ENCODE assay signal across 7 mouse cellular contexts in genomic region chr19:29366226-29366968, GRCm38 (mm10). TPM values are rescaled to one million over a fixed set of nuclear protein-coding genes. Genes with fewer than 3 reads are reported as not detected.
DNase-seq lines count a peak whose midpoint lies in the region; ATAC-seq lines count a peak whose summit lies in the region.

No protein-coding gene starts in this region.

- no peak overlapping the region for H3K27ac ChIP-seq in forebrain, embryonic 16.5 days (ENCODE audit: low read length)
- peak overlapping the region; percentile 46; the same call in 1 of the 2 replicates for H3K27ac ChIP-seq in liver, embryonic 11.5 days (ENCODE audit: low read depth, low read length)
- peak overlapping the region; percentile 44; the same call in 1 of the 2 replicates for H3K27ac ChIP-seq in stomach, embryonic 16.5 days (ENCODE audit: low read length)

- no peak overlapping the region for H3K9ac ChIP-seq in forebrain, embryonic 16.5 days (replicated peaks; ENCODE audit: low read depth, low read length)
- H3K9ac ChIP-seq in liver, embryonic 11.5 days (ENCODE audit: low read depth, low read length) = peak overlapping the region; percentile 66
- H3K9ac ChIP-seq in stomach, embryonic 16.5 days (ENCODE audit: low read length) = peak overlapping the region; percentile 71

- peak; percentile 28 for DNase-seq in thymus, postnatal 14 days
- DNase-seq in thymus, postnatal 36 days = no peak
- no peak for DNase-seq in liver, embryonic 11.5 days (ENCODE audit: low spot score)
- DNase-seq in spleen, postnatal 14 days (ENCODE audit: low spot score in 2 of 2) = no peak
- no peak for DNase-seq in frontal cortex, adult 2 months (ENCODE audit: extremely low spot score in 1 of 2, low spot score in 1 of 2)

- H3K9me3 ChIP-seq in forebrain, embryonic 16.5 days (ENCODE audit: control insufficient read depth, low read length) = no peaks in the 10 kb centered on the region
- H3K9me3 ChIP-seq in liver, embryonic 11.5 days (ENCODE audit: control insufficient read depth, low read length) = no peaks in the 10 kb centered on the region
- H3K9me3 ChIP-seq in stomach, embryonic 16.5 days (replicated peaks; ENCODE audit: control insufficient read depth, low read length) = no peaks in the 10 kb centered on the region

- ATAC-seq in forebrain, embryonic 16.5 days = no peak
- no peak for ATAC-seq in liver, embryonic 11.5 days (replicated peaks; ENCODE audit: low FRiP score)
- no peak for ATAC-seq in stomach, embryonic 16.5 days (ENCODE audit: insufficient read depth, low FRiP score)

- 63% methylated on average over 20 of the region's 20 CpGs for whole genome bisulfite sequencing in forebrain, embryonic 16.5 days
- 29% methylated on average over 20 of the region's 20 CpGs for WGBS in liver, embryonic 11.5 days
- WGBS in stomach, embryonic 16.5 days = 51% methylated on average over 20 of the region's 20 CpGs

- no peaks in the 10 kb centered on the region for H3K27me3 ChIP-seq in forebrain, embryonic 16.5 days (replicated peaks; ENCODE audit: control insufficient read depth, insufficient read depth, low read length)
- H3K27me3 ChIP-seq in liver, embryonic 11.5 days (replicated peaks; ENCODE audit: control insufficient read depth, insufficient read depth, low read length) = no peaks in the 10 kb centered on the region
- H3K27me3 ChIP-seq in stomach, embryonic 16.5 days (ENCODE audit: control insufficient read depth, insufficient read depth, low read length) = no peaks in the 10 kb centered on the region

- peaks cover 14% of the 10 kb centered on the region for H3K4me1 ChIP-seq in forebrain, embryonic 16.5 days (replicated peaks; ENCODE audit: control insufficient read depth, insufficient read depth, low read length)
- peaks cover 12% of the 10 kb centered on the region for H3K4me1 ChIP-seq in liver, embryonic 11.5 days (replicated peaks; ENCODE audit: control insufficient read depth, insufficient read depth, low read length)
- H3K4me1 ChIP-seq in stomach, embryonic 16.5 days (ENCODE audit: control insufficient read depth, insufficient read depth, low read length) = peaks cover 12% of the 10 kb centered on the region

- peak overlapping the region; percentile 93 for H3K4me2 ChIP-seq in forebrain, embryonic 16.5 days (ENCODE audit: low read length)
- H3K4me2 ChIP-seq in liver, embryonic 11.5 days = peak overlapping the region; percentile 68
- H3K4me2 ChIP-seq in stomach, embryonic 16.5 days (ENCODE audit: low read depth, low read length) = peak overlapping the region; percentile 74

- peak overlapping the region; percentile 49 for H3K4me3 ChIP-seq in forebrain, embryonic 16.5 days (replicated peaks; ENCODE audit: low read length)
- peak overlapping the region; percentile 66 for H3K4me3 ChIP-seq in liver, embryonic 11.5 days (ENCODE audit: low read depth, low read length)
- H3K4me3 ChIP-seq in stomach, embryonic 16.5 days (replicated peaks; ENCODE audit: low read length) = peak overlapping the region; percentile 74

- no peaks in the 10 kb centered on the region for H3K36me3 ChIP-seq in forebrain, embryonic 16.5 days (ENCODE audit: control insufficient read depth, insufficient read depth)
- no peaks in the 10 kb centered on the region for H3K36me3 ChIP-seq in liver, embryonic 11.5 days (ENCODE audit: control insufficient read depth, insufficient read depth, low read length)
- no peaks in the 10 kb centered on the region for H3K36me3 ChIP-seq in stomach, embryonic 16.5 days (ENCODE audit: control insufficient read depth, insufficient read depth, low read length)

RNA-seq across cellular contexts. Expression of gene Plgrkt, which starts 0.8 kb away (rescaled TPM):
- polyA plus RNA-seq in forebrain, embryonic 16.5 days (2015; fragmentation: Nextera tagmentation; extraction: Ambion mirVana) = 101 and 111 TPM in 2 replicates
- polyA plus RNA-seq in liver, embryonic 11.5 days (2014; fragmentation: Nextera tagmentation; extraction: Ambion mirVana) = 54.0 and 56.2 TPM in 2 replicates
- 91.4 and 95.4 TPM in 2 replicates for polyA plus RNA-seq in stomach, embryonic 16.5 days (2015; fragmentation: Nextera tagmentation; extraction: Ambion mirVana)
- 41.5 and 47.3 TPM in 2 replicates for polyA plus RNA-seq in frontal cortex, adult 2 months (2012; rRNA removed)

RNA-seq across cellular contexts. Expression of gene Cd274, which starts 0.9 kb away (rescaled TPM):
- polyA plus RNA-seq in forebrain, embryonic 16.5 days (2015; fragmentation: Nextera tagmentation; extraction: Ambion mirVana) = 1.1 and 1.3 TPM in 2 replicates
- 0.43 and 0.86 TPM in 2 replicates for polyA plus RNA-seq in liver, embryonic 11.5 days (2014; fragmentation: Nextera tagmentation; extraction: Ambion mirVana)
- polyA plus RNA-seq in stomach, embryonic 16.5 days (2015; fragmentation: Nextera tagmentation; extraction: Ambion mirVana) = 0.28 and 0.45 TPM in 2 replicates
- polyA plus RNA-seq in frontal cortex, adult 2 months (2012; rRNA removed) = 1.6 and 1.7 TPM in 2 replicates

RNA-seq across cellular contexts. Expression of gene Rln1, which starts 31.9 kb away (rescaled TPM):
- polyA plus RNA-seq in forebrain, embryonic 16.5 days (2015; fragmentation: Nextera tagmentation; extraction: Ambion mirVana) = 2.8 and 3.9 TPM in 2 replicates
- not detected in 2 replicates for polyA plus RNA-seq in liver, embryonic 11.5 days (2014; fragmentation: Nextera tagmentation; extraction: Ambion mirVana)
- polyA plus RNA-seq in stomach, embryonic 16.5 days (2015; fragmentation: Nextera tagmentation; extraction: Ambion mirVana) = 0.44 TPM in 1 of 2 replicates, not detected in the other
- 0.80 and 1.3 TPM in 2 replicates for polyA plus RNA-seq in frontal cortex, adult 2 months (2012; rRNA removed)

RNA-seq across cellular contexts. Expression of gene Insl6, which starts 41.2 kb away (rescaled TPM):
- 1.2 and 1.4 TPM in 2 replicates for polyA plus RNA-seq in forebrain, embryonic 16.5 days (2015; fragmentation: Nextera tagmentation; extraction: Ambion mirVana)
- 3.1 and 3.2 TPM in 2 replicates for polyA plus RNA-seq in liver, embryonic 11.5 days (2014; fragmentation: Nextera tagmentation; extraction: Ambion mirVana)
- 4.8 and 8.8 TPM in 2 replicates for polyA plus RNA-seq in stomach, embryonic 16.5 days (2015; fragmentation: Nextera tagmentation; extraction: Ambion mirVana)
- polyA plus RNA-seq in frontal cortex, adult 2 months (2012; rRNA removed) = 0.82 and 0.94 TPM in 2 replicates

RNA-seq across cellular contexts. Expression of gene Pdcd1lg2, which starts 44.3 kb away (rescaled TPM):
- not detected in 2 replicates for polyA plus RNA-seq in forebrain, embryonic 16.5 days (2015; fragmentation: Nextera tagmentation; extraction: Ambion mirVana)
- polyA plus RNA-seq in liver, embryonic 11.5 days (2014; fragmentation: Nextera tagmentation; extraction: Ambion mirVana) = not detected in 2 replicates
- not detected in 2 replicates for polyA plus RNA-seq in stomach, embryonic 16.5 days (2015; fragmentation: Nextera tagmentation; extraction: Ambion mirVana)
- polyA plus RNA-seq in frontal cortex, adult 2 months (2012; rRNA removed) = 0.10 TPM in 1 of 2 replicates, not detected in the other
